Mouse (Mus musculus): ENCODE data around the gene Lef1. TPM values are rescaled to one million over a fixed set of nuclear protein-coding genes. Genes with fewer than 3 reads are reported as not detected.

The Lef1 gene
- total RNA-seq, 4 experiments from 2014 or later = 0.07 to 0.16 TPM; not detected in 2

Other genes with a start within 250 kb of the Lef1 start
- 100 to 1,000 TPM; 133 to 163 (median 155) TPM for gene Hadh, start 161.6 kb downstream of the Lef1 start, total RNA-seq (2022)
- gene Cyp2u1, start 192.8 kb downstream of the Lef1 start, total RNA-seq (2022) = 10 to 100 TPM; 13.5 to 19.2 (median 16.0) TPM

Data from gastrocnemius, adult 8-10 months (tissue).